Mouse (Mus musculus) midbrain, embryonic 12.5 days (tissue): ENCODE results near the gene Cchcr1. TPM values are rescaled to one million over a fixed set of nuclear protein-coding genes. Genes with fewer than 3 reads are reported as not detected.

Experiments used
- ATAC-seq: fragments of 200-750 bp; cut with Nextera tagmentation; 2 replicates; pipeline ENCODE4 v1.8.0; 2017; ENCODE audit warnings: low read depth, moderate TSS enrichment, moderate library complexity; ENCODE audit not compliant: low FRiP score
- H3K27ac ChIP-seq: fragments of 300-500 bp; sonication (generic); replicated peaks from 2 replicates; pipeline ENCODE4 v1.5.1; 2016; ENCODE audit warnings: mild to moderate bottlenecking
- H3K27me3 ChIP-seq: fragments of 300-500 bp; sonication (generic); 2 replicates; pipeline ENCODE4 v1.6.1; 2016; ENCODE audit warnings: mild to moderate bottlenecking
- H3K36me3 ChIP-seq: fragments of 300-500 bp; sonication (generic); 2 replicates; pipeline ENCODE4 v1.6.1; 2016
- H3K4me1 ChIP-seq: fragments of 300-500 bp; sonication (generic); 2 replicates; pipeline ENCODE4 v1.6.1; 2016
- H3K4me2 ChIP-seq: fragments of 300-500 bp; sonication (generic); replicated peaks from 2 replicates; pipeline ENCODE4 v1.6.1; 2016; ENCODE audit warnings: mild to moderate bottlenecking, moderate library complexity
- H3K4me3 ChIP-seq: fragments of 300-500 bp; sonication (generic); 2 replicates; pipeline ENCODE4 v1.5.1; 2016; ENCODE audit warnings: mild to moderate bottlenecking
- H3K9ac ChIP-seq: fragments of 300-500 bp; sonication (generic); replicated peaks from 2 replicates; pipeline ENCODE4 v1.6.1; 2016; ENCODE audit warnings: mild to moderate bottlenecking, moderate library complexity
- H3K9me3 ChIP-seq: fragments of 300-500 bp; sonication (generic); 2 replicates; pipeline ENCODE4 v1.6.1; 2016; ENCODE audit warnings: mild to moderate bottlenecking
- WGBS: fragments of 180-500 bp; shearing (Covaris S2); methylation state at CpG from one replicate; pipeline ENCODE4 v1.1.7; 2016; 5-methylcytosine and 5-hydroxymethylcytosine counted together
- polyA plus RNA-seq: library from polyadenylated mRNA; unstranded; fragments of >200 nt; fragmentation: Nextera tagmentation; extraction: Ambion mirVana; gene quantifications from 2 replicates; pipeline ENCODE4 v1.2.1, GENCODE M21; 2016

Cchcr1 gene
- polyA plus RNA-seq, 1 experiment from 2014 or later, result 18.5 TPM

- H3K4me2 ChIP-seq, result peak overlapping the region; percentile 79
- 10% methylated on average over 12 of the region's 12 CpGs for WGBS
- no peaks in the 10 kb centered on the region for H3K9me3 ChIP-seq
- peak overlapping the region; percentile 58 for H3K4me3 ChIP-seq
- peaks cover 35% of the 10 kb centered on the region for H3K4me1 ChIP-seq
- peak; percentile 0; the same call in 1 of the 2 replicates for ATAC-seq
- H3K27ac ChIP-seq, result no peak overlapping the region
- H3K9ac ChIP-seq, result peak overlapping the region; percentile 57
- peaks cover 10% of the 10 kb centered on the region; the same call in 1 of the 2 replicates for H3K27me3 ChIP-seq
- peaks cover under 1% of the 10 kb centered on the region for H3K36me3 ChIP-seq
Observed at GRCm38 (mm10) chr17:35517526-35517925, 626 bp downstream of the Cchcr1 start.

DNA sequence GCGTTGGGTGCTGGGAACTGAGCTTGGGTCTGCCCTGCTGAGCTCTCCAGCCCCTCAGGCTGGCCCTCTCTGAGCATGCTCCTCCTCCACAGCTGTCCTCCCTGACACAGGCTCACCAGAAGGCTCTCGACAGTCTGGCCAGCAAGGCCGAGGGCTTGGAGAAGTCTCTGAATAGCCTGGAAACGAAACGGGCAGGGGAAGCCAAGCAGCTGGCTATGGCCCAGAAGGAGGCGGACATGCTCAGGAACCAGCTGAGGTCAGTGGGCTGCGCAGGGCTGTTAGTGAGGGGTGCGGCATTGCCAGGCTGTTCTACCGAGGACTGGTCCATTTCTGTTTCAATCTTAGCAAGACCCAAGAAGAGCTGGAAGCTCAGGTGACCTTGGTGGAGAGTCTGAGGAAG lies 7.5 kb downstream of the Cchcr1 start:
- no peak overlapping the region for H3K27ac ChIP-seq
- no peak overlapping the region for H3K4me2 ChIP-seq
- H3K4me3 ChIP-seq, result no peak overlapping the region
- no peaks in the 10 kb centered on the region for H3K27me3 ChIP-seq
- ATAC-seq, result no peak
- no peaks in the 10 kb centered on the region for H3K4me1 ChIP-seq
- WGBS, result 86% methylated on average over 9 of the region's 9 CpGs
- H3K9me3 ChIP-seq, result no peaks in the 10 kb centered on the region
- H3K36me3 ChIP-seq, result peaks cover 44% of the 10 kb centered on the region
- no peak overlapping the region for H3K9ac ChIP-seq

- WGBS, result 82% methylated on average over 8 of the region's 8 CpGs
- ATAC-seq, result no peak
- H3K4me1 ChIP-seq, result no peaks in the 10 kb centered on the region
- H3K4me2 ChIP-seq, result no peak overlapping the region
- H3K27ac ChIP-seq, result no peak overlapping the region
- no peaks in the 10 kb centered on the region for H3K27me3 ChIP-seq
- no peak overlapping the region for H3K9ac ChIP-seq
- no peaks in the 10 kb centered on the region for H3K9me3 ChIP-seq
- peaks cover 53% of the 10 kb centered on the region for H3K36me3 ChIP-seq
- H3K4me3 ChIP-seq, result no peak overlapping the region
Observed at GRCm38 (mm10) chr17:35526644-35527043, 9.7 kb downstream of the Cchcr1 start.

- H3K4me1 ChIP-seq, result no peaks in the 10 kb centered on the region
- no peak overlapping the region for H3K9ac ChIP-seq
- H3K4me2 ChIP-seq, result no peak overlapping the region
- no peak for ATAC-seq
- H3K36me3 ChIP-seq, result peaks cover 26% of the 10 kb centered on the region
- H3K9me3 ChIP-seq, result no peaks in the 10 kb centered on the region
- H3K4me3 ChIP-seq, result no peak overlapping the region
- 25% methylated on average over 3 of the region's 3 CpGs for WGBS
- peaks cover 9% of the 10 kb centered on the region; the same call in 1 of the 2 replicates for H3K27me3 ChIP-seq
- no peak overlapping the region for H3K27ac ChIP-seq
Observed at GRCm38 (mm10) chr17:35532360-35532759, 15.5 kb downstream of the Cchcr1 start.

- ATAC-seq, result no peak
- Histone ChIP-seq H3K27me3 (peaks cover 9% of the 10 kb centered on the region; the same call in 1 of the 2 replicates), H3K27ac (no peak within 1 kb of the TSS), H3K36me3 (peaks cover 23% of the 10 kb centered on the region), H3K9ac (no peak within 1 kb of the TSS), H3K4me3 (no peak within 1 kb of the TSS), H3K4me1 (no peaks in the 10 kb centered on the region), H3K4me2 (no peak within 1 kb of the TSS), H3K9me3 (no peaks in the 10 kb centered on the region)
- 46% methylated on average over 7 of the region's 7 CpGs for WGBS
Observed at GRCm38 (mm10) chr17:35532901-35533300, 16.0 kb downstream of the Cchcr1 start, which contains the start of gene Psors1c2. TSS of gene Psors1c2 (plus strand) at chr17:35533201.

DNA sequence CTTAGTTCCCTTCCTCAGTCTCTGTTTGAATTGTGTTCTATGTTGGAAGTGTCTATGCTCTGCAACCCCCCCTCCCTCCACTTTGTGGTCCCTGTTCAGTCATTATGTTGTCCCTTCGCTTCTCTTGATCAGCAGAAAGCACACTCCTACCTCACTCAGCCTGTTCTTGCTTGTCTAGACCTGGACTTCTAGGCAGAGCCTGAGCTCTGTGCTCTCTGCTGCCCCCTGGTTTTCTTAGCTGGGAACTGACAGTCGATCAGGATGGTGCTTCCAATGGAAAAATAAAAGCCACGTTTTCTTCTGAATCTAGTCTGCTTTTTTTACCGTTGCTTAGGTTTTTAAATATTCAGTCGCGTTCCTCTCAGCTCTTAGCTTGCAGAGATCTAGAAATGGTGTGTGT lies 17.4 kb downstream of the Cchcr1 start:
- Histone ChIP-seq H3K4me1 (no peaks in the 10 kb centered on the region), H3K4me2 (no peak overlapping the region), H3K27me3 (peaks cover 9% of the 10 kb centered on the region; the same call in 1 of the 2 replicates), H3K9ac (no peak overlapping the region), H3K27ac (no peak overlapping the region), H3K4me3 (no peak overlapping the region), H3K36me3 (peaks cover 8% of the 10 kb centered on the region; the same call in 1 of the 2 replicates), H3K9me3 (no peaks in the 10 kb centered on the region)
- ATAC-seq, result 0 out of 2 replicates have a peak, but pooled peaks have one; percentile 30
- 15% methylated on average over 6 of the region's 6 CpGs for WGBS

GRCm38 (mm10) chr17:35537421-35537820 lies 20.5 kb downstream of the Cchcr1 start:
- H3K4me3 ChIP-seq, result no peak overlapping the region
- peaks cover 9% of the 10 kb centered on the region; the same call in 1 of the 2 replicates for H3K27me3 ChIP-seq
- ATAC-seq, result no peak
- no peaks in the 10 kb centered on the region for H3K36me3 ChIP-seq
- 83% methylated on average over 4 of the region's 4 CpGs for WGBS
- H3K9me3 ChIP-seq, result no peaks in the 10 kb centered on the region
- no peaks in the 10 kb centered on the region for H3K4me1 ChIP-seq
- H3K27ac ChIP-seq, result no peak overlapping the region
- H3K4me2 ChIP-seq, result no peak overlapping the region
- H3K9ac ChIP-seq, result no peak overlapping the region

DNA sequence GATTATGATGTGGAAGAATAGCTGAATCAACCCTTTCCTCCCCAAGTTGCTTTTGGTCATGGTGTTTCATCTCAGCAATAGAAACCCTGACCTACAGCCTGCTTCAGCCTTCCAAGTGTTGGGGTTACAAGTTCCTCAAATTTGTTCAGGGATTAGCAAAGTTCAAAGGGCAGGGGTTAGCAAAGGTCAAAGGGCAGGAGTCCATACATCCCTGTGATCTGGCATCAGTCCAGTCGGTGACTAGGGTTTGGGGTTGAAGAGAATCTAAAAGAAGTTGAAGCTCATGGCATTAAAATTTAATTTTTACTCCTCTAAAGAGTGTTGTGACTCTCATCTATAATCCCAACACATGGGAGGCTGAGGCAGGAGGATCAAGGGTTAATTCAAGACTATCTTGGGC lies 21.6 kb downstream of the Cchcr1 start:
- Histone ChIP-seq H3K36me3 (no peaks in the 10 kb centered on the region), H3K4me1 (peaks cover 7% of the 10 kb centered on the region; the same call in 1 of the 2 replicates), H3K27me3 (peaks cover 5% of the 10 kb centered on the region; the same call in 1 of the 2 replicates), H3K4me2 (no peak overlapping the region), H3K9me3 (no peaks in the 10 kb centered on the region), H3K4me3 (no peak overlapping the region), H3K9ac (no peak overlapping the region), H3K27ac (no peak overlapping the region)
- 70% methylated on average over 1 of the region's 1 CpGs for WGBS
- ATAC-seq, result no peak

- no peak overlapping the region for H3K4me3 ChIP-seq
- H3K27me3 ChIP-seq, result no peaks in the 10 kb centered on the region; the same call in 1 of the 2 replicates
- no peak for ATAC-seq
- no peak overlapping the region for H3K4me2 ChIP-seq
- WGBS, result 54% methylated on average over 10 of the region's 10 CpGs
- H3K27ac ChIP-seq, result no peak overlapping the region
- H3K4me1 ChIP-seq, result peaks cover 12% of the 10 kb centered on the region; the same call in 1 of the 2 replicates
- no peaks in the 10 kb centered on the region for H3K36me3 ChIP-seq
- H3K9me3 ChIP-seq, result no peaks in the 10 kb centered on the region
- no peak overlapping the region for H3K9ac ChIP-seq
Observed at GRCm38 (mm10) chr17:35539540-35539939, 22.6 kb downstream of the Cchcr1 start.

GRCm38 (mm10) chr17:35542761-35543411 lies 26.0 kb downstream of the Cchcr1 start:
- no peak overlapping the region for H3K9ac ChIP-seq
- no peaks in the 10 kb centered on the region; the same call in 1 of the 2 replicates for H3K27me3 ChIP-seq
- ATAC-seq, result no peak; the same call in none of the 2 replicates
- peaks cover 17% of the 10 kb centered on the region; the same call in 1 of the 2 replicates for H3K4me1 ChIP-seq
- H3K9me3 ChIP-seq, result no peaks in the 10 kb centered on the region
- H3K4me2 ChIP-seq, result peak overlapping the region; percentile 35
- no peak overlapping the region for H3K4me3 ChIP-seq
- 73% methylated on average over 15 of the region's 15 CpGs for WGBS
- H3K36me3 ChIP-seq, result no peaks in the 10 kb centered on the region
- H3K27ac ChIP-seq, result peak overlapping the region; percentile 56

DNA sequence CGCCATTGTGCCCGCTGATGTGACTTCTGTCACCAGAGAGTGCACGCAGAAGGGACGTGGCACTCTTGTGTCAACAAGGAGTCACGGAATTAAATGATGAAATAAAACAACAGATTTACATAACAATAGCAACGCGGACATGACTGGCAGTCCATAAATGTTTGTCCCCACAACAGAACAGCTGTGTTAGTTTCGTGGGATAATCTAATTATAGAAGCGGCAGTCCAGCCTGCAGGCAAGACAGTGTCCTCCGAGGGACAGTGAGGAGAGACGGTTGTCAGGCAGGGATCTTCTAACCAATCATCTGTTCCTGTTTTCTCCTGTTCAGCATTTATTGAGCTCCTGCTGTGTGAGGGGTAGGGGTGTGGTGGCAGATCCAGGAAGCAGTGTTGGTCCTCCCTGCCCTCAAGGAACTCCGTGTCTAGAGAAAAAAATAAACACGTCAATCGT lies 26.5 kb downstream of the Cchcr1 start:
- peak overlapping the region; percentile 56 for H3K27ac ChIP-seq
- ATAC-seq, result peak; percentile 78
- H3K4me2 ChIP-seq, result peak overlapping the region; percentile 35
- no peak overlapping the region for H3K4me3 ChIP-seq
- no peaks in the 10 kb centered on the region for H3K36me3 ChIP-seq
- H3K4me1 ChIP-seq, result peaks cover 17% of the 10 kb centered on the region; the same call in 1 of the 2 replicates
- no peak overlapping the region for H3K9ac ChIP-seq
- H3K27me3 ChIP-seq, result no peaks in the 10 kb centered on the region; the same call in 1 of the 2 replicates
- no peaks in the 10 kb centered on the region for H3K9me3 ChIP-seq
- WGBS, result 26% methylated on average over 14 of the region's 14 CpGs

- Histone ChIP-seq H3K4me3 (no peak overlapping the region), H3K4me1 (peaks cover 17% of the 10 kb centered on the region; the same call in 1 of the 2 replicates), H3K36me3 (no peaks in the 10 kb centered on the region), H3K27ac (peak overlapping the region; percentile 56), H3K4me2 (no peak overlapping the region), H3K9ac (no peak overlapping the region), H3K27me3 (no peaks in the 10 kb centered on the region; the same call in 1 of the 2 replicates), H3K9me3 (no peaks in the 10 kb centered on the region)
- ATAC-seq, result no peak
- WGBS, result 78% methylated on average over 6 of the region's 6 CpGs
Observed at GRCm38 (mm10) chr17:35544001-35544400, 27.1 kb downstream of the Cchcr1 start.
